Mouse (Mus musculus): ENCODE data around the gene Ispd.
"Not testable (repeated sequence)": the region's sequence is repeated elsewhere in the genome, so short reads cannot be mapped to it uniquely, and the experiment has no call there.

Gene Ispd

GRCm38 (mm10) chr12:36381441-36382340, at the start of gene Ispd, which contains the start of gene D630036H23Rik:
Ispd (plus strand) TSS chr12:36381450.
D630036H23Rik (minus strand) TSS chr12:36382181.
- DNase-seq, result peak; percentile 96

DNA sequence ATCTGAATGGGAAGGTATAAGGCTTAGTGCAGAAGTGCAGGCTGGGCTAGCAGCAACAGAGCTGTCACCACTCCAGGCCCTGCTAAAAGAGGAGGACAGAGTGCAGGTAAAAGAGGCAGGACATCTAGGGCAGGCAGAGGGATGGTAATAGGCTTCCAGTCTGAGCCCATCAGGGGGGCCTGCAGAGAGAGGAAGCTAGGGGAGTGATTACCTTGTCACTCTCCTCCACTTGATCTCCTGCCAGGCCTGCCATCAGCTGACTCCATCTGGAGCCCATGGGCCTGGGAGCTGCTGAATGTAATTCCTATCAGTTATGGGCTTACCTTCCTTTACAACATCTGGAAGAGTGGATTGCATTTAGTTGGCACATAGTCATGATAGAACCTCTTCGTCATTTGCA, 48.6 kb upstream of the Ispd start:
- peak in 1 of 2 experiments; percentile 18 for DNase-seq

DNA sequence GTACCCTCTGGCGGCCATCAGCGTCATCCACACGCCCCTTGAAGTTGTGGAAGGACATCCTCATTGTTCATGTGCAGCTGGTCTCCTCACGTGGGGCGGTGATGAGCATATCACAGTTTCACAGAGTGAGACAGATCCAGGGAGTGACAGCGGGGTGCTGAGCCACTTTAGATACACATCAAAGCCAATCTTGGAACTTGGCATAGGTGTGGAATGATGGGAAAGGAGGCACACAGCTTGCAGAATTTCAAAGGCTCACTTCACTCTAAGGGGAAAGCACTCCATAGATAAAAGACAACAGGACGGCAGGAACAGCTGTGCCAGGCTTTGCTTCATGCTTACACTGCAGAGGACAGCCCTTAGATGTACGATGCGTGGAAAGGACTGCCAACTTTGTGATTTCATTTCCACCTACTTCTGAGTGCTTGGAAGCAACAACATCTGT, 47.4 kb upstream of the Ispd start:
- no peak for DNase-seq

GRCm38 (mm10) chr12:36344131-36344530, 37.1 kb upstream of the Ispd start:
- no peak for DNase-seq

DNA sequence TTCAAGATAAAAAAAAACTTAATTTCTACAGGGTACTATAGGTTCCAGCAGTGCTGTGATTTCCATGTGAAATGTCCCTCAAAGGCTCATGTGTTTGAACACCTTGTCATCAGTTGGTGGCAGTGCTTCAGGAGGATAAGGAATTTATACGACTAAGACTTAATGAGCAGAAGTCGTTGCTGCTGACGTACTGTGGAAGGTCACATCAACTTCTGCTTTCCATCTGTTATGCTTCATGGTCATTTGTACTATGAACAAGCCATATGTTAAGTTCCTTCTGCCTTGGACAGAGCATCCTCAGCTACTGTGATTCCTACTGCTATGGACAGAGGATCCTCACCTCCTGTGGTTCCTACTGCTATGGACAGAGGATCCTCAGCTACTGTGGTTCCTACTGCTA, 21.2 kb upstream of the Ispd start:
- no peak for DNase-seq

DNA sequence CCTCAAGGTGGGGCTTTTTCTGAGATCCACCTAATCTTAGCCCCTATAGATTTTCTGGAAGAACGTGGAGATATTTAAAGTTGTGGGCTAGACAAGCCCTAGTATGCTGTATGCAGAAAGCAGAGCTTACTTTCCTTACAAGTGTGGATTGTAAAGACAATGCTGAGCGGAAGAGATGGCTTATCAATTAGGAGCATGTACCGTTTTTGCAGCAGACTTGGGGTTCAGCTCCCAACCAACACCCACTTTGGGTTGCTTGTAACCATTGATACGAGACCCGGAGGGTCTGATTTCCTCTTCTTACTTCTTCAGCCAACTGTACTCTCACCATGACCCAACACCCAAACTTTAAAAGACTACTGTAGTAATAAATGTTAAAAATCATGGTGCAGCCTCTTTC, 20.6 kb upstream of the Ispd start:
- no peak for DNase-seq

- DNase-seq, result no peak
Measured at GRCm38 (mm10) chr12:36364013-36364412, 17.2 kb upstream of the Ispd start.

DNA sequence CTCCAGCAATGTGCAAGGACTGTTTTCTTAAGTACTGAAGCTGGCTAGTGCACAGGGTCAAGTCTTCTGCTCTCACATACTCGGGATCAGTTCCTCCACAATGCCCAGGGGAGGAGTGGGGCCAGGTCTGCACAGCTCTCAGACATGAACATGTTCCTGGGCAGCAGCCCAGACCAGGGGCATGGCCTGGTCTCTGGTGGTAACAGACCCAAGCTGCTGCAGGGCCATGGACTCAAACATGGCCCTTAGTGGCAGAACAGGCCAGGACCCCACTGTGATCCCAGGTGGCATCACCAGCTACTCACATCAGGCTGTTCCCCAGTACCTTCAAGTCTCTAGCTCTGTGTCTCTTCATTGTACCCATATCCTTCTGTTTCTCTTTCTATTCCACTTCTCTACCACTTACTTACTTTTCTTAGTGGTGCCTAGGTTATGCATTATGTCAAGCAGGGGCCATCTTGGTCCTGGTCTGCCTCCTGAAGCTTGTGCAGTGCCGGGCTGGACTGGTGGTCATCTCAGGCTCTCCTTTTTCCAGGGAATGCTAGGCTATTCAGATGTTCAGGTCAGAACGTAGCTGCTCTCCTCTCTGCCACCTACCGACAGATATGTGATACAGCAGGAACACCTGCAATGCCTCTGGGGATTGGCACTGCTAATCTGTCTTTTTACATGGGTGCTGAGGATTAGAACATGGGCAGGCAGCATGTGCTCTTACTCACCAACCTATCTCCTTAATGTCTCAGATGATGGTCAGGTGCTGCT, 7.8 kb upstream of the Ispd start:
- no peak for DNase-seq

DNA sequence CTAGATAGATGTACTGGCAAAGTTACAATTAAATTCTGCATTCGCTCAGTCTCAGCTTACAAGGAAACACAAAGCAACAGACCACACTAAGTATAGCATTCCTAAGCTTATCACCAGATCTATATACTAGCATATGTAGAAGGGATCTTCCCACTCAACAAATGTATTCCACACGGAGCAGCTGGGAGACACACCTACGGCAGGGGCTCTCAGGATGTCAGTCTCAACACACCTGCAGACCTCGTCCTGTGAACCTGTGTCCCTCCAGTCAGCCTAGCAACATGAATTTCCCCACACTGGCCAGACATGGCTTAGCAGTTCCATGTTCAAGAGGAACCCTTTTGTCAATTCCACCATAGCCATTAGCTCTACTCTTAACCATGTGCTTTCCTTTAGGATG, 4.9 kb upstream of the Ispd start:
- not testable (repeated sequence) for DNase-seq

- DNase-seq, result no peak
Measured at GRCm38 (mm10) chr12:36380254-36380653, 996 bp upstream of the Ispd start.

DNA sequence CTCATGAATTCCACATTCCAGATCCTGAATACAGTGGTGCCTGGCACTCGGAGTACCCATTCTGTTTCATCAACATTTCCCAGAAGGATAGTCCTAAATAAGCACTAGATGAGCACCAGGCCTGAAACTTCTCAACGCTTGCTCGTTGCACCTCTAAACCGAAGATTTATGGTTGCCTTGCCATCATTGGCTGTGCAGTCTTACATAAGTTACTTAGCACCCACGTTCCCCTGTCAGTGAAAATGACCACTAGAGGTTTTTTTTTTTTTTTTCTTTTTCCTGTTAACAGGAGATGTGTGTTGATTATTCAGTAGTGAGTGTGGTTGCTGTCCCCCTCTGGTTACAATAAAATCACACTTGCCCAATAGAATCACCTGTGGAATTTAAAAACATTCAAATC, 444 bp upstream of the Ispd start:
- peak; percentile 6 to 12 for DNase-seq

DNA sequence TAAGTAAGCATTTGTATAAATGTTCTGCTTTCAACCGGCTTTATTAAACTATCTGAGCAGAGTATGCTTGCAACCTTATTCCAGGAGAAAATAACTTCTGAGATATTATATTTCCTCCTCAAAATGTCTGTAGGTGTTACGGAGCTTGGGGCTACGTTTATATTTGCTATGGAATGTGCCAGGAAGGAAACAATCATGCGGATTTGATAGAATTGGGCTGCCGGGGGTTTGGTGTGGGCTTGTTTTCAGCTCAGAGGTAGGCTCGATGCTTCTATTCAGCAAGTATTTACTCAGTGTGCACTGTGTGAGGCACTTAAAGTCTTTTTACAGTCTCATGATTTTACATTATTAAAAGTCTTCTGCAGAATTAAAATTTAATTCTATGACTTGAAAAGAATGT, 4.1 kb downstream of the Ispd start:
- no peak for DNase-seq

GRCm38 (mm10) chr12:36386991-36387390, 5.7 kb downstream of the Ispd start:
- no peak for DNase-seq

DNA sequence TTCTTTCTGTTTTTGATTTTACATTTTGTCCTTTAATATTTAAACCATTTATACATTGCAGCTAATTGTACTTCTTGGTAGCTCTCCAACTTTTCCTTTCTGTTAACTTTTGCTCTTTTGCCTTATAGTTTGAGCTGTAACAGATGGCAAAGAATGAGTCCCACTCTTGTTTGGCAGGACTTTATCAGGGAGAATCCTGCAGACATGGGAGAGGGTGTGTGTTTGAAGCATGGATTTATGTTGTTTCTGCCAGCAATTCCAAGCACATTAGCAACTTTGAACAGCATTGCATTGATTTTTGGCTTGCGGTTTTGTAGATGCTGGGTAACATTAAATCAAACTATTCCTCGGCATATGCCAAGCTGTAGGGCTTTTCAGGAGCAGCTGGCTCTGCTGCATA, 13.9 kb downstream of the Ispd start:
- DNase-seq, result no peak

- peak in 1 of 2 experiments; percentile 14 for DNase-seq
Measured at GRCm38 (mm10) chr12:36423677-36424076, 42.4 kb downstream of the Ispd start.

DNA sequence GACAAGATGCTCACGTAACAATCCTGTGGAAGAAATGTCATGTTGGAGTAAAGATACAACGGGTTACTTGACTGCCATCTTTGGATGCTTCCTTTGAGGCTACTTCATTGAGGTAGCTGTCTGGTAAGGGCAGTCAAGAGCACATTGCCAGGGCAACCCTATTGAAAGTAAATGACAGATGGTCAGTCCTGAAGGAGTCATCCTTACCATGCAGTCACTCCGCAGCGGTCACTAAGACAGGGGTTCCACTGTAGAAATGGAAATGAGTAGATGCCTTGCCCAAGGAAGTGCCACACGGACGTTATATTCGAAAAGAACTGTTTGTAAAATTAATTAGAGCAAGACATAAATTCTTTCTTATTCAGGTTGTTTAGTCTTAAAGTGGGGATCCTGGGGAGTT, 44.0 kb downstream of the Ispd start:
- no peak for DNase-seq

DNA sequence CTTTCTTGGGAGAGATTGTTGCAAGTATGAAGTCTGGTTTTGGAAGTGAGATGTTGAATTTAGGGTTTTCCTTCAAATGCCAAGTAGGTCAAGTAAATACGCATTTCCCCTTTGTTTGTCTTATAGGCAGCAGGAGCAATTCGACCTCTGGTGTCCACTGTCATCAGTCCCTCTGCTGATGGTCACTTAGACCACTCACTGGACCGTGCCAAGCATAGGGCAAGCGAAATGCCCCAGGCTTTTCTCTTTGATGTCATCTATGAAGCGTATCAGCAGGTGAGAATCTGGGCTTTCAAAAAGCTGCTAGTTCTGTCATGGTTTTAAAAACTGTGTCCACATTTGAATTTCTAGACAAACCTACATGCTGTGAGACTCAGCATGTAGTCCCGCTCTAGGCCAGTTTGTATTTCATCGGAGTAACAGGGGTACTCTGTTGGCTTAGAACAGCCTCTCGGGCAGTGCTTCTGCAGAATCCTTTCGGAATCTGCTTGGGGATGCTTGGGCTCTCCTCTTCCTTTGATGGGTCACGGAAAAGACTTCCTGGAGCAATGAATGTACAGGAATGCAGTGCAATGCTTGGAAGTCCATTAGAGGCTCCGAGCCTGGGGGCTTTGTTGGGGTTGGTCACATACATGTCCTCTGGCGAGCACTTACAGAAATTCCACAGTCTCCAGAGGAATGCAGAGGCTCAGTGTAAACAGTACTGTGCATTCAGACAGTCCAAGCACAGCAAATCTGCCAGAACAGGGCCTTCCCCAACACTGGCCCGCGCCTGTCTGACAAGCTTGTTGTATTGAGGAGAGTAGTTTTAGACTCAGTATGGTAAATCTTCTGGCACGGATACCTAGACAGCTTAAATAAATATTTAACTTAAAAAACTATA, 45.2 kb downstream of the Ispd start:
- no peak for DNase-seq

GRCm38 (mm10) chr12:36436956-36437355, 55.7 kb downstream of the Ispd start:
- DNase-seq, result no peak

GRCm38 (mm10) chr12:36439396-36439795, 58.1 kb downstream of the Ispd start:
- DNase-seq, result no peak

DNA sequence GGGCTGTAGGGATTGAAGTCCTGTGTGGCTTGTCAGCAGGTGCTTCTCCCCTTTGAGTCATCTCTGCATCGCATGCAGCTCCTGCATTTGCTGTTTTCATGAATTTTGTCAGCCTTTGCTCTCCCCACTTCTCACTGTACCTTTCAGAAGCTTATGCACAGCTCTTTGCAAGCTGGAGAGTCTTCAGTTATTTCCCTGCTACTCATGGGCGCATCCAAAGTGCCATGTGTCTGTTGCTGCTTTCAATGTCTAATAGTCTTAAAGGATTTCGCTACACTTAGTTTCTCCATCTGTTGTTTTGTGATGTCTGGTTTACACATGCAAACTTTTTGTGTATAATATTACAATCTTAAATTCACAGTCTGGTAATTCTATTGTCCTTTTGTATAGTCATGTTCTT, 74.8 kb downstream of the Ispd start:
- DNase-seq, result no peak

DNA sequence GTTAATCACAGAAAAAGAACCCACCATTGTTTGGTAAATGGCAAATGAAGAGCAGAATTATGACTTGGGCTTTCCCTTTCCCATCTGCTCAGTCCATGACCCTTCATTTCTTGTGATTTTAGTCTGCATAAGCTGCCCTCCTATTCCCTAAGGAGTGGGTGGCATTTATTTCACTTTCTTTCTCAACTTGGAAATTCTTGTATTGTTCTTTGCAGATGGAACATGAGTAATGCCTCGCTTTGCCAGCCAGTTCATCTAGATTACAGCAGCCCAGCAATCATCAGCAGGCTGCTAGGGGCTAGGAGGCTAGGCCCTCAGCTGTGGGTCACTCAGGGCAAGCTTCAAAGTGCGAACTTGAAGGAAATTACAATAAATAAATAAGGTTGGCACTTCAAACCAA, 76.5 kb downstream of the Ispd start:
- DNase-seq, result no peak

- DNase-seq, result no peak
Measured at GRCm38 (mm10) chr12:36468325-36469044, 87.2 kb downstream of the Ispd start.

Measured in cerebellum, postnatal 25 days (tissue).